Mouse (Mus musculus) limb, embryonic 15.5 days (tissue): ENCODE data around the gene Trim38. TPM values are rescaled to one million over a fixed set of nuclear protein-coding genes. Genes with fewer than 3 reads are reported as not detected.
"Not testable (repeated sequence)": the region's sequence is repeated elsewhere in the genome, so short reads cannot be mapped to it uniquely, and the experiment has no call there.

Experiments
- ATAC-seq: fragments of 200-750 bp; cut with Nextera tagmentation; 2 replicates; pipeline ENCODE4 v1.8.0; 2017; ENCODE audit warnings: low read depth, moderate TSS enrichment; ENCODE audit not compliant: insufficient number of reproducible peaks, low FRiP score, low TSS enrichment
- H3K27ac ChIP-seq: fragments of 300-500 bp; sonication (generic); 2 replicates; pipeline ENCODE4 v1.5.1; 2015; ENCODE audit warnings: moderate library complexity, mild to moderate bottlenecking, inconsistent platforms
- H3K27me3 ChIP-seq: fragments of 300-500 bp; sonication (generic); 2 replicates; pipeline ENCODE4 v1.6.1; 2015; ENCODE audit warnings: inconsistent platforms
- H3K36me3 ChIP-seq: fragments of 300-500 bp; sonication (generic); 2 replicates; pipeline ENCODE4 v1.6.1; 2015; ENCODE audit warnings: inconsistent platforms
- H3K4me1 ChIP-seq: fragments of 300-500 bp; sonication (generic); 2 replicates; pipeline ENCODE4 v1.6.1; 2015; ENCODE audit warnings: inconsistent platforms
- H3K4me2 ChIP-seq: fragments of 300-500 bp; sonication (generic); 2 replicates; pipeline ENCODE4 v1.6.1; 2015; ENCODE audit warnings: mild to moderate bottlenecking, inconsistent platforms
- H3K4me3 ChIP-seq: fragments of 300-500 bp; sonication (generic); 2 replicates; pipeline ENCODE4 v1.5.1; 2015; ENCODE audit warnings: mild to moderate bottlenecking, inconsistent platforms
- H3K9ac ChIP-seq: fragments of 300-500 bp; sonication (generic); 2 replicates; pipeline ENCODE4 v1.6.1; 2015; ENCODE audit warnings: inconsistent platforms
- H3K9me3 ChIP-seq: fragments of 300-500 bp; sonication (generic); 2 replicates; pipeline ENCODE4 v1.6.1; 2016; ENCODE audit warnings: inconsistent platforms
- WGBS: fragments of 180-500 bp; shearing (Covaris S2); methylation state at CpG from one replicate; pipeline ENCODE4 v1.1.7; 2015; 5-methylcytosine and 5-hydroxymethylcytosine counted together
- polyA plus RNA-seq: library from polyadenylated mRNA; unstranded; fragments of >200 nt; fragmentation: Nextera tagmentation; extraction: Ambion mirVana; gene quantifications from 2 replicates; pipeline ENCODE4 v1.2.1, GENCODE M21; 2015

Trim38 gene
- polyA plus RNA-seq, 1 experiment from 2014 or later, result not detected

DNA sequence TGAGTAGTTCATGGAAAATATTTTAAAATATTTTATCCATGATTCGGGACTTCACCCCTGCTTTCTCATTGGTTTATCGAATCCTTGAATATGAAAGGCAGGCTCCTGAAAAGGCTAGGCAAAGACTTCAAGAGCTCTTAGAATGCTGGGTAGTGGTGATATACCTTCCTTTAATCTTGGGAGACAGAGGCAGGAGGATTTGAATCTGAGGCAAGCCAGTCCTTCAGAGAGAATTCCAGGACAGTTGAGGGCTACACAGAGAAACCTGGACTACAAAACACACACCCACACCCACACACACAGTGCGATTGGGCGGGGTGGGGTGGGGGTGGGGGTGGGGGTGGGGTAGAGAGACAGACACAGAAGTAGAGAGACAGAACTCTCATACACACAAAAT lies 21.8 kb upstream of the Trim38 start:
- 0 out of 2 replicates have a peak overlapping the region, but pooled peaks have one; percentile 5 for H3K4me2 ChIP-seq
- H3K36me3 ChIP-seq, result no peaks in the 10 kb centered on the region
- H3K27me3 ChIP-seq, result no peaks in the 10 kb centered on the region
- no peak overlapping the region for H3K9ac ChIP-seq
- H3K9me3 ChIP-seq, result no peaks in the 10 kb centered on the region
- 9% methylated on average over 4 of the region's 4 CpGs for WGBS
- no peak overlapping the region for H3K4me3 ChIP-seq
- H3K27ac ChIP-seq, result peak overlapping the region; percentile 99
- ATAC-seq, result no peak
- H3K4me1 ChIP-seq, result peaks cover 5% of the 10 kb centered on the region; the same call in 1 of the 2 replicates

DNA sequence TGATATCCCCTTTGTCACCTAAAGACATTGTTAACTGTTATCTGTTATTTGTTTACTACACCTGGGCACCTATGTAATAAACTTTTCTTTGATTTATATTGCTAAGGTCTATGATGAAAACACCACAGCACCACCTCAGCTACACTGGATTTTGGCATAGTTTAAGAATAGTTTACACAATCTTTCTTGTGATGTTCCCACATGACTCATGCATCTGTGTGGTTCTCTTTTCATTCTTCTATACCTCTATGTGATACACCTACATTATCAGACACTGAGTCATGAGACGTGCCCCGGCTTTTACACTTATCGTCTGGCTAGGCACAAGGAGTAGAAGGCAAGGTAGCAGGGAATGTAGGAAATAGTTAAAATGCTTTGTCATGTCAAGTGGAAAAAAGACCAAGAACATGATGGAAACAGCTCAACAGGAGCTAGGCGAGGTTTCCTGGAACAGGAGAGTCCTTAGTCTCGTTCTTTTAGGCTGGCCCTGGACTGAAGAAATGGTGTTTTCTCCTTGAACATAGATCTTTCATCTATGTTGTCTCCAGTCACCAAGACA lies 20.1 kb upstream of the Trim38 start:
- H3K36me3 ChIP-seq, result no peaks in the 10 kb centered on the region
- H3K9me3 ChIP-seq, result no peaks in the 10 kb centered on the region
- H3K4me3 ChIP-seq, result no peak overlapping the region
- no peaks in the 10 kb centered on the region for H3K27me3 ChIP-seq
- 88% methylated on average over 5 of the region's 5 CpGs for WGBS
- H3K9ac ChIP-seq, result no peak overlapping the region
- H3K4me2 ChIP-seq, result no peak overlapping the region
- H3K4me1 ChIP-seq, result peaks cover 5% of the 10 kb centered on the region; the same call in 1 of the 2 replicates
- no peak for ATAC-seq
- H3K27ac ChIP-seq, result peak overlapping the region; percentile 82; the same call in 1 of the 2 replicates

DNA sequence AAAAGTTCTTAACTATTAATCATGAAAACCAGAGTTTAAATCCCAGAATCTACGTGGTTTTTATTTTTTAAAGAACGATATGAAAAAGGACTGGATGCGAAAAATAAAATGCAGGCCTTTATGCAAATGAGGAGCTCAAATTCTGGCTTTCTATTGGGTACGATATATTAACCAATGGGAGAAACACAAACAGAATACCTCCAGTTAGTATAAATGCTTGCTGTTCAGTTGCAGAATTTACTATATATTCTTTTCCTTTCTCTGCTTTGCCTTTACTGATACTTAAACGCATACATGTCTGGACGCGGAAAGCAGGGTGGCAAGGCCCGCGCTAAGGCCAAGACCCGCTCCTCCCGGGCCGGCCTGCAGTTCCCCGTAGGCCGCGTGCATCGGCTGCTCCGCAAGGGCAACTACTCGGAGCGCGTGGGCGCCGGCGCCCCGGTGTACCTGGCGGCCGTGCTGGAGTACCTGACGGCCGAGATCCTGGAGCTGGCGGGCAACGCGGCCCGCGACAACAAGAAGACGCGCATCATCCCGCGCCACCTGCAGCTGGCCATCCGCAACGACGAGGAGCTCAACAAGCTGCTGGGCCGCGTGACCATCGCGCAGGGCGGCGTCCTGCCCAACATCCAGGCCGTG lies 18.8 kb upstream of the Trim38 start, which contains the start of gene Hist1h2ab:
Gene Hist1h2ab (plus strand): TSS at position 288 of the 639 bp plus-strand sequence.
- not testable (repeated sequence) for H3K27me3 ChIP-seq, H3K9me3 ChIP-seq, H3K4me1 ChIP-seq, H3K36me3 ChIP-seq
- Histone ChIP-seq H3K4me2 (peak within 1 kb of the TSS; percentile 67), H3K27ac (peak within 1 kb of the TSS; percentile 94), H3K9ac (0 out of 2 replicates have a peak within 1 kb of the TSS, but pooled peaks have one; percentile 23), H3K4me3 (peak within 1 kb of the TSS; percentile 44)
- WGBS, result under 1% methylated on average over 32 of the region's 47 CpGs
- ATAC-seq, result 0 out of 2 replicates have a peak, but pooled peaks have one; percentile 41

DNA sequence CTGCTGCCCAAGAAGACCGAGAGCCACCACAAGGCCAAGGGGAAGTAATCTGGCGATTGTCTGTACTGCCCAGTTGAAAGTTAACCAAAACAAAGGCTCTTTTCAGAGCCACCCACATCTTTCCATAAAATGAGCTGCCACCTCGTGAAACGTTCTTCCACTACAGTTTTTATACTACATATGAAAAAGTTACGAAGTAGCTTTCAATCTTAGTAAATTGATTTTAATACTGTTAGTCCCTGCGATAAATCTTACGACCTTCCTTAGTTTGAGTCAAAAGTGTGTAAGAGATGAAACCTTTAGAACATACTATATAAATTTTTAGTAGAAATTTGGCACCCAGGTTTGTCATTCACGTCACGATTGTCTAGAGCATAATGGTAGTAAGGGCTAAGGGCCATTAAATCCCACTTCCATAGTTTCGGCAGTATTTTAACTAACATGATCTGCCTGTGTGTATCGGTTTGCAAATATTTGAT lies 18.2 kb upstream of the Trim38 start:
- Histone ChIP-seq H3K36me3 (no peaks in the 10 kb centered on the region), H3K4me1 (peaks cover 5% of the 10 kb centered on the region; the same call in 1 of the 2 replicates), H3K27ac (peak overlapping the region; percentile 94), H3K4me2 (peak overlapping the region; percentile 67), H3K4me3 (peak overlapping the region; percentile 44), H3K9ac (no peak overlapping the region), H3K9me3 (no peaks in the 10 kb centered on the region), H3K27me3 (no peaks in the 10 kb centered on the region)
- WGBS, result under 1% methylated on average over 11 of the region's 11 CpGs
- no peak for ATAC-seq

DNA sequence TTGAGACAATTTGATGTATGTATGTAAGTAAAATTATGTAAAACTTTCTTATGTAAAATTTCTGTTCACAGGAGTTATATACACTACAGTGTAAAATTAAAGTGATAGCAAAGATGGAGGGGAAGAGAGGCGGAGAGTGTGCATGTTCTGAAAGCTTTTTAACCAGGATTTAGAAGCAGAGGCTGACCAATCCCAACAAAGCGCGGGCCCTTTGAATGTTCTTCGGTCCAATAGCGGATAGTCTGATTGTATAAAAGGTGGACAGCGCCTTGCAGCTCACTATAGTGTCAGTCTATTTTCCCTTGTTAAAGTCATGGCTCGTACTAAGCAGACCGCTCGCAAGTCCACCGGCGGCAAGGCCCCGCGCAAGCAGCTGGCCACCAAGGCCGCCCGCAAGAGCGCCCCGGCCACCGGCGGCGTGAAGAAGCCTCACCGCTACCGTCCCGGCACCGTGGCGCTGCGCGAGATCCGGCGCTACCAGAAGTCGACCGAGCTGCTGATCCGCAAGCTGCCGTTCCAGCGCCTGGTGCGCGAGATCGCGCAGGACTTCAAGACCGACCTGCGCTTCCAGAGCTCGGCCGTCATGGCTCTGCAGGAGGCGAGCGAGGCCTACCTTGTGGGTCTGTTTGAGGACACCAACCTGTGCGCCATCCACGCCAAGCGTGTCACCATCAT lies 17.5 kb upstream of the Trim38 start, which contains the start of gene Hist1h3b:
Gene Hist1h3b (plus strand): TSS at position 201 of the 675 bp plus-strand sequence.
- H3K36me3 ChIP-seq, H3K4me1 ChIP-seq, H3K9me3 ChIP-seq, H3K27me3 ChIP-seq: not testable (repeated sequence)
- under 1% methylated on average over 16 of the region's 47 CpGs for WGBS
- peak within 1 kb of the TSS; percentile 94 for H3K27ac ChIP-seq
- peak within 1 kb of the TSS; percentile 44 for H3K4me3 ChIP-seq
- ATAC-seq, result peak; percentile 84
- H3K9ac ChIP-seq, result 0 out of 2 replicates have a peak within 1 kb of the TSS, but pooled peaks have one; percentile 23
- H3K4me2 ChIP-seq, result peak within 1 kb of the TSS; percentile 67

DNA sequence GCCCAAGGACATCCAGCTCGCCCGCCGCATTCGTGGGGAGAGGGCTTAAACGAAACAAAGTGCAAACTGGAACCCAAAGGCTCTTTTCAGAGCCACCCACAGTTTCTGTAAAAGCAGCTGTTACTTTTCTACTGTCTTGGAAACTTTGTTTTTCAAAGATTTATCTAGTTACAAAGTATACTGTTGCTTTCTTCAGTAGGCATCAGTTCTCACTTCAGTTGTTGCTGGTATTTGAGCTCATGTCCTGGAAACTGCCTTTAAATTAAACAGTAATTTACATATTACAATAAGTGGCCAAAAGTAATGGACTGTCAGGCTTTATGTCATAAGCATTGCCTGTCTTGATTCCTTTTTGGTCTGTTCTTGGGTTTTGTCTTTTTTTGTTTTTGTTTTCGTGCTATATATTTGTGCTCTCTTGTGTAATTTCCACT lies 17.0 kb upstream of the Trim38 start:
- no peak for ATAC-seq
- H3K4me2 ChIP-seq, result peak overlapping the region; percentile 35
- H3K4me3 ChIP-seq, result peak overlapping the region; percentile 30
- no peaks in the 10 kb centered on the region for H3K9me3 ChIP-seq
- no peaks in the 10 kb centered on the region for H3K27me3 ChIP-seq
- H3K9ac ChIP-seq, result no peak overlapping the region
- peaks cover 9% of the 10 kb centered on the region; the same call in 1 of the 2 replicates for H3K4me1 ChIP-seq
- WGBS, result 5% methylated on average over 6 of the region's 6 CpGs
- H3K36me3 ChIP-seq, result no peaks in the 10 kb centered on the region
- H3K27ac ChIP-seq, result peak overlapping the region; percentile 67

DNA sequence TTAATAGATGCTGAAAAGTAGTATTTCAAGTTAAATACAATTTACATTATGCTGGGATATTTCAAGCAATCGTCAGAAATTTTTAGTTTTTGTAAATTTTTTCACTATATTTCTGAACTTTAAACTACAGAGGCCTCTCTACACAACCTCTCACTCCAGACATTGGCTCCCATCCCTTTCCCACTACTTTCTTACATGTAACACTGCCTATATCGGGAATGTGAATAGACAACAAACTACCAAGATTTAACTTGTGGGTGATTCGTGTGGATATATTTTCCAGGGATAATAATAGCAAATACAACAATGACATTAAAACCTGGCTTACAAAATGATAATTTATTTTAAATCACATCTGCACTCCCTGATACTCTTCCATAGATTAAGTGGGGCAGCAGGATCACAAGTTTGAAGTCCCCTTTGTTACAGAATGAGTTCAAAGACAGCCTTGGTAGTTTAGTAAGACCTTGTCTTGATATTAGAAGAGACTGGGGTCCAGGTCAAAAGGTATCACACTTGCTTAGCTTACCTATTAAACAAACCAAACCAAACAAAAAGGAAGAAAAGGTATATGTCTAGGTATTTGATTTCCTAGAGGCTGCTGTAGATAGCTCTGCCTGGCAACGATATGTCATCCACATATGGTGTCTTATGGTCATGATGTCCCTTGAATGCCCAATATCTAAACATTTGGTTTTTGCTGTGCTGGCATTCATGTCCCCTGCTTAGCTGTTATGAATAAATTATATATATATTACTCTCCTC lies 16.2 kb upstream of the Trim38 start:
- 49% methylated on average over 4 of the region's 4 CpGs for WGBS
- H3K9ac ChIP-seq, result no peak overlapping the region
- no peak for ATAC-seq

DNA sequence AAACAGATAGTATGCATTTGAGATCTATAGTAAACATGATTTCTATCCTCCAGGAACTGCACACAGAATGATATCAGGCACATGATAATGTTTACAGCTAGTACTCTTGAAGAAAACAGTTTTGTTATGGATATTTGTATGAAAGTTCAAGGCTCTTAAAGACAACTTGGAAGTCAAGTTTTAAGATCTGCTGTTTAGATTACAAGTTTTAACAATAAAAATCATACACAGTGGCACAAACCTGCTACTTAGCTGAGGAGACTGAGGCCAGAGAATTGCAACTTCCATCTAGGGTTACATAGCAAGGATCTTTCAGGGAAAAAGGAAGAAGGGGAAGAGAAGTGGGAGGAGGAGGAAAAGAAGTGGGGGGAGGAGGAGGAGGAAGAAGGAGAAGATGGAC lies 14.7 kb upstream of the Trim38 start:
- ATAC-seq, result no peak
- H3K27ac ChIP-seq, result no peak overlapping the region
- no peak overlapping the region for H3K4me3 ChIP-seq
- H3K36me3 ChIP-seq, result no peaks in the 10 kb centered on the region
- no peak overlapping the region for H3K9ac ChIP-seq
- no peaks in the 10 kb centered on the region for H3K9me3 ChIP-seq
- H3K4me2 ChIP-seq, result no peak overlapping the region
- H3K4me1 ChIP-seq, result peaks cover 7% of the 10 kb centered on the region
- H3K27me3 ChIP-seq, result no peaks in the 10 kb centered on the region

More for the DNA sequence above, 16.2 kb upstream of the Trim38 start:
- Histone ChIP-seq H3K4me1 (0 out of 2 replicates have a peak, but pooled peaks cover 5% of the 10 kb centered on the region), H3K36me3 (no peaks in the 10 kb centered on the region), H3K27me3 (no peaks in the 10 kb centered on the region), H3K4me3 (no peak overlapping the region), H3K4me2 (no peak overlapping the region), H3K9me3 (no peaks in the 10 kb centered on the region), H3K27ac (peak overlapping the region; percentile 50; the same call in 1 of the 2 replicates)

DNA sequence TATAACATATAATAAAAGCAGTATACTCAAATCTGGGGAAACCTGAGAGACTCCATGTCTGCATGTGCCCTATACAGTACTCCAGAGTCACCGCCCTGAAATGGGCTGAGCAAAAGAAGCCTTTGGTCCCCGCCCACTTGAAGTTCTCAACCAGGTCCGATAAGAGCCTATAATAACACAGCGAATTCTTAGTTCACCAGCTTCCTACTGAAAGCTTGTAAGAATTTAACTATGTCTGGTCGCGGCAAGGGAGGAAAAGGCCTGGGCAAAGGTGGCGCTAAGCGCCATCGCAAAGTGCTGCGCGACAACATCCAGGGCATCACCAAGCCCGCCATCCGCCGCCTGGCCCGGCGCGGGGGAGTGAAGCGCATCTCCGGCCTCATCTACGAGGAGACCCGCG lies 12.9 kb upstream of the Trim38 start, which contains the start of gene Hist1h4b:
Gene Hist1h4b (plus strand): TSS at position 224 of the 400 bp plus-strand sequence.
- no peaks in the 10 kb centered on the region for H3K27me3 ChIP-seq
- no peaks in the 10 kb centered on the region for H3K9me3 ChIP-seq
- H3K9ac ChIP-seq, result peak within 1 kb of the TSS; percentile 5; the same call in 1 of the 2 replicates
- peak; percentile 75 for ATAC-seq
- no peaks in the 10 kb centered on the region for H3K36me3 ChIP-seq
- WGBS, result under 1% methylated on average over 19 of the region's 22 CpGs
- H3K4me3 ChIP-seq, result peak within 1 kb of the TSS; percentile 40
- H3K27ac ChIP-seq, result peak within 1 kb of the TSS; percentile 92
- H3K4me2 ChIP-seq, result peak within 1 kb of the TSS; percentile 60
- peaks cover 16% of the 10 kb centered on the region for H3K4me1 ChIP-seq

DNA sequence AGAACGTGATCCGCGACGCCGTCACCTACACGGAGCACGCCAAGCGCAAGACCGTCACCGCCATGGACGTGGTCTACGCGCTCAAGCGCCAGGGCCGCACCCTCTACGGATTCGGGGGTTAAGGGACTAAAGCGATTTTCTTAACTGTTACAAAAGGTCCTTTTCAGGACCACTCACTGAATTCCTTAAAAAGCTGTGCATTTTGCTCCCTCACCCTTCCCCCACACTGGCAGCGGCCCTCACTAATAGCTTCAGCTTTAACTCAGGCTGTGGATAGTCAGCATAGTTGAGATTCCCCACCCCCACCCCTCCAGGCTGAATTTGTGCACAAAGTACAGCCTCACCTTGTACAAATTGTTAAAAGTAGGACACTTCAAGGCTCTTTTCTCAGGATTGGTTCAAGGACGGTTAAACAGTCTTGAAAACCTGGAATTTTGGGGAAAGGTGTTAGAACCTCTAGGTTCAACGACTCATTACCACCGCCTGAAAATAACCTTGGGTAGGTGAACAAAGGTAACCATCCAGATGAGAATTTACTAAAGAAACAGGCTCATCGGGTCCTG lies 12.4 kb upstream of the Trim38 start:
- H3K36me3 ChIP-seq, result no peaks in the 10 kb centered on the region
- H3K4me1 ChIP-seq, result peaks cover 16% of the 10 kb centered on the region
- no peaks in the 10 kb centered on the region for H3K9me3 ChIP-seq
- no peak; the same call in 1 of the 2 replicates for ATAC-seq
- peak overlapping the region; percentile 40 for H3K4me3 ChIP-seq
- WGBS, result 1% methylated on average over 20 of the region's 23 CpGs
- H3K27ac ChIP-seq, result peak overlapping the region; percentile 92
- no peaks in the 10 kb centered on the region for H3K27me3 ChIP-seq
- H3K9ac ChIP-seq, result peak overlapping the region; percentile 5; the same call in 1 of the 2 replicates
- H3K4me2 ChIP-seq, result peak overlapping the region; percentile 60

DNA sequence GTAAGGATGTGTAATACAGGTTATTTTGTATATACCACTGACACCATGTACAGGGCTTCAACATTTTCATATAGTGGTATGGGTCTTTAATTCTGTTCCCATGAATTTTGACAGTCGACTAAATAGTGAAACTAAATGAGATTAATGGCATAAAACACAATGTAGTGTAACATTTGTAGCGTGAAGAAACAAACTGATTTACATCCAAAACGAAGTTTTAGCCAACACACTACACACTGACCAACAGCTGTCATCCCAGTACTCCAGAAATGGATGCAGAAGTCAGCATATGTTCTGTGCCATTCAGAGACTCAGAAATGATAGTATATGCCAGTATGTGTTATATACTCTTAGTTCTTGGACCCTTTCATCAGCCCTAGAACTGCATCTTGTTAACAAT lies 11.8 kb upstream of the Trim38 start:
- H3K9ac ChIP-seq, result no peak overlapping the region
- 44% methylated on average over 3 of the region's 3 CpGs for WGBS
- no peak overlapping the region for H3K27ac ChIP-seq
- H3K27me3 ChIP-seq, result no peaks in the 10 kb centered on the region
- ATAC-seq, result no peak
- no peak overlapping the region for H3K4me3 ChIP-seq
- peaks cover 16% of the 10 kb centered on the region for H3K4me1 ChIP-seq
- H3K4me2 ChIP-seq, result no peak overlapping the region
- H3K9me3 ChIP-seq, result no peaks in the 10 kb centered on the region
- H3K36me3 ChIP-seq, result no peaks in the 10 kb centered on the region
